Mouse (Mus musculus): ENCODE data around the gene Ankrd23. TPM values are rescaled to one million over a fixed set of nuclear protein-coding genes. Genes with fewer than 3 reads are reported as not detected.

Gene Ankrd23
- polyA plus RNA-seq, 1 experiment: 1.1 TPM

DNA sequence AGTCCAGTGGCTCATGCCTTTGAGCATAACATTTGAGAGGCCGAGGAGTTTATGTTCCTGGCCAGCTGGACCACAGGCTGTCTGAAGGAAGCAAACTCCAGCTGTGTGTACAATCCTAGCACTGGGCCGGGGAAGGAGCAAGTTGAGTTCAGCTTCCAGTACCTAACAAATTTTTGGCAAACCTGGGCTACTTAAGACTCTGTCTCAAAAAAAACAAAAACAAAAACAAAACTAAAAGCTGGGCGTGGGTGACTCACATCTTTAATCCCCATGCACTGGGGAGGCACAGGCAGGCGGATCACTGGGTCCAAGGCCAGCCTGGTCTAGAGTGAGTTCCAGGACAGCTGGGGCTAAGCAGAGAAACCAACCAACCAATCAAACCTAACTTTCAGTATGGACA lies 32.1 kb upstream of the Ankrd23 start:
- H3ac ChIP-seq (ENCODE audit: control insufficient read depth, insufficient read length, low read depth): no peak overlapping the region
- no peaks in the 10 kb centered on the region for H3K36me3 ChIP-seq (ENCODE audit: control insufficient read depth, insufficient read depth)
- H3K4me3 ChIP-seq (ENCODE audit: insufficient read depth, poor library complexity, severe bottlenecking): no peak overlapping the region
- H3K27me3 ChIP-seq (ENCODE audit: control insufficient read depth, insufficient read depth, insufficient read length): no peaks in the 10 kb centered on the region
- no peaks in the 10 kb centered on the region for H3K79me2 ChIP-seq (ENCODE audit: control insufficient read depth, insufficient read depth)
- H3K79me3 ChIP-seq (ENCODE audit: low read depth): no peaks in the 10 kb centered on the region
- TF ChIP-seq MYOD1 (IDR thresholded peaks at IDR 0.05; ENCODE audit: control insufficient read depth, insufficient read length, low read depth): no peak

DNA sequence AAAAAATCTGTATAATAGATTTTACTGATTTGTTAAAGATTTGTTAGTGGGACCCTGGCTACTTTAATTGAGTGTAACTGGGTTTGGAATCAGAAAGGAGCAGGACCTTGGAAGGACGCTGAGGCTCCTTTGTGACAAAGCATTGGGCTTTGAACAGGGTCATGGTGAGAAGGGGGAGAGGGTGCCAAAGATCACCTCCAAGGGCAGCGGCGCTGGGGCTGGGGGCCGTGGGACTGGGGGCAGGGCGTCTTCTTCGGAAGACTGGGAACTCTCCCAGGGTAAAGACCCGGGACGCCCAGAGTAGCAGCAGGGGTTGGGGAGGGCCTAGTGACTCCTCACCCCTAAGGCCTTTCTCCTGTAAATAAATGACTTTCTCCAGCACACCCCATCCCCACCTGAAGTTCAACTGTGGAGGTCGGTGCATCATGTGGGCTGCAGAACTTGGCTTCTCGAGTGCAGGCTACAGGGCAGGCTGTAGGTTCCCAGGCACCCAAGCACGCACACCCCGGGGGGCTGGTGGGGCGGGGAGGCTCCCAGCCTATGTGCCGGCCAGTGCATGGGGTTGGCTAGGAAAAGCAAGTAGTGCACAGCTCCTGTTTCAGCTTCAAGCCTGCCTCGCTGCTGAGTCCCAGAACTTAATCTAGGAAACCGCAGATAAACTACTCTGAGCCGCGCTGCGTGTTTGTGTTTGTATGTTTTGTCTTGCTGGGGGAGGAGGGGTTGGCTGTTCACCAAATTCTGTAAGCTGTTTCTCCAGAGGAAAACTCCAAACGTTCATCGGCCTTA lies 31.3 kb upstream of the Ankrd23 start:
- TF ChIP-seq USF1 (IDR thresholded peaks at IDR 0.05; ENCODE audit: low read depth) (no peak), MYOD1 (IDR thresholded peaks at IDR 0.05; ENCODE audit: control insufficient read depth, insufficient read length, low read depth) (no peak), MAX (IDR thresholded peaks at IDR 0.05) (no peak), MYOG (IDR thresholded peaks at IDR 0.05; ENCODE audit: control insufficient read depth, extremely low read depth, insufficient read length) (no peak), FOSL1 (IDR thresholded peaks at IDR 0.05; ENCODE audit: insufficient read depth, low read length, poor library complexity, severe bottlenecking) (no peak), CTCF (IDR thresholded peaks at IDR 0.05; ENCODE audit: control insufficient read depth, insufficient read depth, insufficient read length) (no peak), CEBPB (IDR thresholded peaks at IDR 0.05; ENCODE audit: low read depth) (no peak)
- Histone ChIP-seq H3K79me3 (ENCODE audit: low read depth) (no peaks in the 10 kb centered on the region), H3ac (ENCODE audit: control insufficient read depth, insufficient read length, low read depth) (no peak overlapping the region), H3K4me3 (ENCODE audit: insufficient read depth, poor library complexity, severe bottlenecking) (no peak overlapping the region), H3K36me3 (ENCODE audit: control insufficient read depth, insufficient read depth) (no peaks in the 10 kb centered on the region), H3K79me2 (ENCODE audit: control insufficient read depth, insufficient read depth) (no peaks in the 10 kb centered on the region), H3K27me3 (ENCODE audit: control insufficient read depth, insufficient read depth, insufficient read length) (no peaks in the 10 kb centered on the region)

DNA sequence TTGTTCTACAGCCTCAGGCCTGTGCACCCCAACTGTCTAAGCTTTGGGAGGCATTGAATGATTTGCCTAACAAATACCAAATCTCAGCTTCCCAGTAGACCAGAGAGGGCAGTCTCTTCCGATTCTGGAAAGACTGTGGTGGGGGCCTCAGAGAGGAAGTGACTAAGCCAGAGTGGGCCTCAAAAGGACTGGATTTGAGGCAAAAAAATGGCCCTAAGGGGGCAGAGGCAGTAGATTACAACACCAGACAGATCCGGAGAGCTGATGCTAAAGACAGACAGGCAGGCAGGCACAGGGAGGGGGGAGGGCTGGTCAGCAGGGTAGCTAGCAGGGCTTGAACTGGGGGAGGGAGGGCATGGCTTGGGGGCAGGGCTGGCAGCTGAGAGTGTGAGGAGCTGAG lies 29.7 kb upstream of the Ankrd23 start:
- H3K79me2 ChIP-seq (ENCODE audit: control insufficient read depth, insufficient read depth): no peaks in the 10 kb centered on the region
- no peak overlapping the region for H3K4me3 ChIP-seq (ENCODE audit: insufficient read depth, poor library complexity, severe bottlenecking)
- H3K36me3 ChIP-seq (ENCODE audit: control insufficient read depth, insufficient read depth): no peaks in the 10 kb centered on the region
- H3ac ChIP-seq (ENCODE audit: control insufficient read depth, insufficient read length, low read depth): no peak overlapping the region
- no peaks in the 10 kb centered on the region for H3K79me3 ChIP-seq (ENCODE audit: low read depth)
- H3K27me3 ChIP-seq (ENCODE audit: control insufficient read depth, insufficient read depth, insufficient read length): no peaks in the 10 kb centered on the region
- no peak for TF ChIP-seq MYOG (IDR thresholded peaks at IDR 0.05; ENCODE audit: control insufficient read depth, extremely low read depth, insufficient read length)
- no peak for TF ChIP-seq USF1 (IDR thresholded peaks at IDR 0.05; ENCODE audit: low read depth)
- no peak for TF ChIP-seq CTCF (IDR thresholded peaks at IDR 0.05; ENCODE audit: control insufficient read depth, insufficient read depth, insufficient read length)
- no peak for TF ChIP-seq MAX (IDR thresholded peaks at IDR 0.05)
- TF ChIP-seq MYOD1 (IDR thresholded peaks at IDR 0.05; ENCODE audit: control insufficient read depth, insufficient read length, low read depth): no peak
- TF ChIP-seq CEBPB (IDR thresholded peaks at IDR 0.05; ENCODE audit: low read depth): no peak
- no peak for TF ChIP-seq FOSL1 (IDR thresholded peaks at IDR 0.05; ENCODE audit: insufficient read depth, low read length, poor library complexity, severe bottlenecking)

DNA sequence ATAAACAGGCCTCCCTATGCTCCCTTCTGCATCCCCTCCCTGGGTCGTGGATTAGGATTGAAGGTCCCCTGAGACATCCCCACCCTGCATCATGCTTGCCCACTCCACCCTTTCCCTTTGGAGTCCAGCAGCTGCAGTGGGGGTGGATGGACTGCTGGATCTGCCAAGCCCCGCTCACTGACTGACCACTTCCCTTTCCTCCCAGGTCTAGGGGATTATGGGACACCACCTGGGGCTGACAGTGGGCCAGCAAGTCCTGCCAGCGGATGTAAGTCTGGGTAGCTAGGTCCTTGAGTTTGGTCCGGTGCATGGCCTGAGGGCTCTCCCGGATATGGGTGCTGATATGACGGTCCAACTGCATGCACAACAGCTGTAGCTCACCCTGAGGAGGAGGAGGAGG lies 27.4 kb upstream of the Ankrd23 start:
- no peak overlapping the region for H3K4me3 ChIP-seq (ENCODE audit: insufficient read depth, poor library complexity, severe bottlenecking)
- no peaks in the 10 kb centered on the region for H3K79me3 ChIP-seq (ENCODE audit: low read depth)
- H3K36me3 ChIP-seq (ENCODE audit: control insufficient read depth, insufficient read depth): no peaks in the 10 kb centered on the region
- H3ac ChIP-seq (ENCODE audit: control insufficient read depth, insufficient read length, low read depth): no peak overlapping the region
- H3K79me2 ChIP-seq (ENCODE audit: control insufficient read depth, insufficient read depth): no peaks in the 10 kb centered on the region
- H3K27me3 ChIP-seq (ENCODE audit: control insufficient read depth, insufficient read depth, insufficient read length): no peaks in the 10 kb centered on the region
- TF ChIP-seq CEBPB (IDR thresholded peaks at IDR 0.05; ENCODE audit: low read depth): no peak
- TF ChIP-seq MYOD1 (IDR thresholded peaks at IDR 0.05; ENCODE audit: control insufficient read depth, insufficient read length, low read depth): peak; percentile 74

DNA sequence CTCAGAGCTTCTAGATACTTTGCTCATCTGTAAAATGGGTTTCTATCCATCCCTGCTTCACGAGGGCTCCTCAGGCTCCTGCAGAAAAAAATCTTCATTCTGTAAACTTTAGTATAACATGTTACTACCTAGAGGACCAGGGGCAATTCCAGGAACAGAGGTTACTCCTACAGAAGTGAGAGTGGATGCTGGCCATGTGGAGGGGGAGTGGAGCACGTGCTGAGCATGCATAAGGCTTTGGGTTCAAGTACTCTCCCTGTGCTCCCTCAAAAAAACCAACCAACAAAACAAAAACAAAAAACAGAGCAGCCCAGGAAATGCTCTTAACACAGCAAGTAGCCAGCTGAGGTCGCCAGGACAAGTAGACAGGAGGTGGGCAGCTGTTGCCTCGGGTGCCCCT lies 26.9 kb upstream of the Ankrd23 start:
- Histone ChIP-seq H3K4me3 (ENCODE audit: insufficient read depth, poor library complexity, severe bottlenecking) (no peak overlapping the region), H3K36me3 (ENCODE audit: control insufficient read depth, insufficient read depth) (no peaks in the 10 kb centered on the region), H3K27me3 (ENCODE audit: control insufficient read depth, insufficient read depth, insufficient read length) (no peaks in the 10 kb centered on the region), H3K79me2 (ENCODE audit: control insufficient read depth, insufficient read depth) (no peaks in the 10 kb centered on the region), H3ac (ENCODE audit: control insufficient read depth, insufficient read length, low read depth) (no peak overlapping the region), H3K79me3 (ENCODE audit: low read depth) (no peaks in the 10 kb centered on the region)
- TF ChIP-seq CEBPB (IDR thresholded peaks at IDR 0.05; ENCODE audit: low read depth): no peak
- TF ChIP-seq MYOG (IDR thresholded peaks at IDR 0.05; ENCODE audit: control insufficient read depth, extremely low read depth, insufficient read length): no peak
- no peak for TF ChIP-seq USF1 (IDR thresholded peaks at IDR 0.05; ENCODE audit: low read depth)
- TF ChIP-seq MAX (IDR thresholded peaks at IDR 0.05): no peak
- no peak for TF ChIP-seq MYOD1 (IDR thresholded peaks at IDR 0.05; ENCODE audit: control insufficient read depth, insufficient read length, low read depth)
- TF ChIP-seq FOSL1 (IDR thresholded peaks at IDR 0.05; ENCODE audit: insufficient read depth, low read length, poor library complexity, severe bottlenecking): no peak
- TF ChIP-seq CTCF (IDR thresholded peaks at IDR 0.05; ENCODE audit: control insufficient read depth, insufficient read depth, insufficient read length): no peak

DNA sequence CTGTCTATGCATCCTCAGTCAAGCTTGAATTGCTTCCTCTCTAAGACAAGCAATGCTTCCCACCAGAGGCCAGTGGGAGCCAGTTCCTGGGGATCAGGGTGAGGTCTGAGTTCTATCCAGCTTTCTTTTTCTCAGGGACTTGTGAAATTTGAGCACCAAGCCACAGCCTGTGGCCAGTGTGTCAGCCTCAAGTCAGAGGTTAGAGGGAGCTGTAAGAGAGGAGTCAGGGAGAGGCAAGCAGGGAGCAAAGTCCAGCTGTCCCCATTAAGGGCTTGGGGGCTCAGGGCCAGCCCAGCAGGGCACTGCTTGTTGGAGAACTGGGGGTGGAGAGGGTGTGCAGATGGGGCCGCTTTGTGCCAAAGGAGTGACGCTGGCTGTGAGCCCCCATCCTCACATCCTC lies 26.5 kb upstream of the Ankrd23 start:
- H3K79me2 ChIP-seq (ENCODE audit: control insufficient read depth, insufficient read depth): no peaks in the 10 kb centered on the region
- peak overlapping the region; percentile 27 for H3ac ChIP-seq (ENCODE audit: control insufficient read depth, insufficient read length, low read depth)
- H3K27me3 ChIP-seq (ENCODE audit: control insufficient read depth, insufficient read depth, insufficient read length): no peaks in the 10 kb centered on the region
- no peak overlapping the region for H3K4me3 ChIP-seq (ENCODE audit: insufficient read depth, poor library complexity, severe bottlenecking)
- H3K36me3 ChIP-seq (ENCODE audit: control insufficient read depth, insufficient read depth): no peaks in the 10 kb centered on the region
- H3K79me3 ChIP-seq (ENCODE audit: low read depth): no peaks in the 10 kb centered on the region
- peak; percentile 74 for TF ChIP-seq MYOD1 (IDR thresholded peaks at IDR 0.05; ENCODE audit: control insufficient read depth, insufficient read length, low read depth)
- TF ChIP-seq USF1 (IDR thresholded peaks at IDR 0.05; ENCODE audit: low read depth): no peak
- no peak for TF ChIP-seq MAX (IDR thresholded peaks at IDR 0.05)
- no peak for TF ChIP-seq CEBPB (IDR thresholded peaks at IDR 0.05; ENCODE audit: low read depth)
- no peak for TF ChIP-seq FOSL1 (IDR thresholded peaks at IDR 0.05; ENCODE audit: insufficient read depth, low read length, poor library complexity, severe bottlenecking)
- TF ChIP-seq MYOG (IDR thresholded peaks at IDR 0.05; ENCODE audit: control insufficient read depth, extremely low read depth, insufficient read length): no peak
